Mouse (Mus musculus) embryo, embryonic 10.5 days (tissue): ENCODE results near the gene Mto1.
"Not testable (repeated sequence)": the region's sequence is repeated elsewhere in the genome, so short reads cannot be mapped to it uniquely, and the experiment has no call there.

Experiments used
- DNase-seq: peaks from one replicate; pipeline ENCODE4 v3.0.0-alpha.2; 2015; ENCODE audit warnings: low spot score

The Mto1 gene

GRCm38 (mm10) chr9:78506002-78506721 is 58.2 kb downstream of the Mto1 start:
- no peak for DNase-seq

DNA sequence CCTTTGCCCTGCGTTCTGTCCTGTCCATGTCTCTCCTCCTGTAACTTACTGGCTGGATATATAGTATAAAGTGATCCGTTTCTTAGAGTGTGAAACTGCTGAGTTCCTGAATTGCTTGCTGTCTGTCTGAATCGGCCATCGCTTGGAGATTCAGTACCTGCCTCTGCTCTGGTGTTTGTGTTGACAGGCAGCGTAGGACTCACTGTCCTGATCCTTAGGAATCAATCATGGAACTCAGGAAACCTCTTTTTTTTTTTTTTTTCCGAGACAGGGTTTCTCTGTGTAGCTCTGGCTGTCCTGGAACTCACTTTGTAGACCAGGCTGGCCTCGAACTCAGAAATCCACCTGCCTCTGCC is 58.7 kb downstream of the Mto1 start:
- DNase-seq, result no peak

- no peak for DNase-seq
These were observed 60.2 kb downstream of the Mto1 start for GRCm38 (mm10) chr9:78508106-78508786.

DNA sequence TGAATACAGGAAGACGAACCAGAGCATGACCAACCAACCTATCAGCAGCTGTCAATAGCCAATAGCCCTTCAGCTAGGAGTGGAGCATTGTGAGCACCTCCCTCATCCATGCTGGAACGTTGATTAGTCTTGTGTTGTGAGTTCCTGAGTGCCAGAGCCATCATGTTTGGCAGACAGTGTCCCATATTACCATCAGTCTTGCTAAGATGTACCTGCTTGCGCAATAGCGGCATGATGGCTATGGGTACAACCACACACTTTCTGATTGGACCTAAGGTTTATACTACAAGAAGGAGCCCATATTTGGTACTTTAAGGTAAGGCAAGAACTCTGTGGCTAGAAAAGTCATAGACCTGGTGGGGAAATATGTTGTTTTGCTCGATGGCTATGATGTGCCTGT is 63.7 kb downstream of the Mto1 start:
- DNase-seq, result no peak

DNA sequence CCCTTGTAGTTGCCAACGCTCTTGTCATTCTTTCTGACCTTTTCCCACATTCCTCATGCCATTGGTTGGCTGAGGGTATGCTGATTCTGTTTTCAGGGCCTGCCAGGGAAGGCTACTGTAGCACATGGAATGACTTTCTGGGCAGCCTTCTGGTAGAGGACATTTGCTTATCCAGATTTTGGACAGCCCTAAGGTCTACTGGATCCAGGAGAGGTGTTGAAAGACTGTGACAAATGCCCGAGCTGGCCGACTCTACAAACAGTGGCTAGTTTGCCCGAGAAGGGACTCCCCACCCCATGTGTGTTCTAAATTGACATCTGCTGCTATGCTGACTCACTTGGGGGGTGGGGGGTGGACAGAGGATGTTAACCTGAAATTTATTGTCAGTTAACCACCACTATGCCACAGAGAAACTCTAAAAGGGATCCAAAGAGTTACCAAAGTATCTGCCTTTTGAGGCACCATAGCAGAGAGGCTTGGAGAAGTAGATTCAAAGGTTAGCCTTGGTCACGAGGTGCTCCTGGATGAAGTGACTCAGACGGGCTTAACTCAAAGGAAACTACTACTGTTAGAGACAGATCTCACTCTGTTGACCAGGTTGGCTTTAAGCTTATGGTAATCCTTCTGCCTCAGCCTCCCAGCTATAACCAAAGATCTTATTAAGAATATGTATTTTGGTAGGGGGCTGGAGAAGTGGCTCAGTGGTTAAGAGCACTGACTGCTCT is 65.9 kb downstream of the Mto1 start:
- no peak for DNase-seq

GRCm38 (mm10) chr9:78514681-78515080 is 66.7 kb downstream of the Mto1 start:
- no peak for DNase-seq

DNA sequence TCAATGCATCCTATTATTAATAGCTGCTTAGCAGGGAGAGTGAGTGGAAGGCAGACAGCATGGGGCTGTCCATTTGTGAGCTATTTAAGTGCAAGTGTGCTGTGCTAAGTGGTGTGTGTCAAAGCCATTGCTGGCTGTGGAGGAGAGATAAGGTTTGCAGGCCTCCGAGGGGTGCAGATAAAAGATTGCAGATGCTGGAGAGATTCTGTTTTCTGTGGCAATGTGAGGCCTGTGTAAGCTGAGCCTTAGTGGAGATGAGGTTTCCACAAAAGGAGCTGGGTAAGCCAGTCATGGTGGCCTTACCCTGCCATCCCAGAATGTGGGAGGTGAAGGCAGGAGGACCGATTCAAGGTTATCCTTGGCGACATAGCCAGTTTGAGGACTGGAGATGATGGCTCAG is 68.1 kb downstream of the Mto1 start:
- no peak for DNase-seq

GRCm38 (mm10) chr9:78517237-78517636 is 69.2 kb downstream of the Mto1 start:
- not testable (repeated sequence) for DNase-seq

DNA sequence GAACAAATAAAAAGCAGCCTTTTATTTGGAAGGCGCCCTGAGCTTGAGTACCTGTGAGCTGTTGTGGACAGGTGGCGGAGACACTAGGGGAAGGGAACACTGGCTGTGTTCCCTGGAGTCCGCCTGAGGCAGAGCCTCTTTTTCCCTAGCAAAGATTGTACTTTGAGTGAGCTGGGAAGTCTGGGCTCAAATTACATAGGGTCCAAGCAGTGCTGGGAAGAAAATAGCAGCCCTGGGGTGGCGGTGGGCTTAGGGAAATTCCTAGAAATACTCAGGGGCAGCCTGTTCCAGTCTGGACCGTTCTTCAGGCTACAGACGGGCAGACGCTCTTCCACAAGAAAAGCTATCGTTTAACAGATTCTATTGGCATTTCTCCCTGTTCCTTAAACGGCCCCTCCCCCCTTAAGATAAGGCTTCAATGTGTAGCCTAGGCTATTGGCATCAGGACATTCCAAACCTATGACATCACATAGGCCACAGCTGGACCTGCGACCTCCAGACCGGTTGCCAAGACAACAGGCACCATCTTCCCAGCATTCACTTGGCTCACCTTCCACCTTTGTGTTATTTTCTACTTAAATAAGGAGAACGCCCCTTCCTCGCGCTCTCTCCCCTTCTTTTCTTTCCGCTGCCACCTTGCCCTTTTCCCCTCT is 72.2 kb downstream of the Mto1 start:
- DNase-seq, result peak; percentile 98

GRCm38 (mm10) chr9:78520780-78521601 is 73.0 kb downstream of the Mto1 start:
- peak; percentile 71 for DNase-seq

GRCm38 (mm10) chr9:78521689-78522088 is 73.7 kb downstream of the Mto1 start:
- peak; percentile 68 for DNase-seq
